Mouse (Mus musculus) adrenal gland, postnatal 25 days (tissue): ENCODE data around the gene Ubash3a. TPM values are rescaled to one million over a fixed set of nuclear protein-coding genes. Genes with fewer than 3 reads are reported as not detected.
A peak's percentile ranks its signal among the peaks of the same experiment; 100 is the strongest.

Experiments used
- DNase-seq: peaks from one replicate; pipeline ENCODE4 v3.0.0; 2021; ENCODE audit warnings: mixed read lengths
- total RNA-seq: library from RNA; stranded (reverse); gene quantifications from 2 replicates; pipeline ENCODE4 v1.2.3, GENCODE M21; 2021

Ubash3a gene
- total RNA-seq, 1 experiment from 2014 or later = not detected

GRCm38 (mm10) chr17:31280269-31280668 lies 72.6 kb downstream of the Ubash3a start:
- DNase-seq = no peak

DNA sequence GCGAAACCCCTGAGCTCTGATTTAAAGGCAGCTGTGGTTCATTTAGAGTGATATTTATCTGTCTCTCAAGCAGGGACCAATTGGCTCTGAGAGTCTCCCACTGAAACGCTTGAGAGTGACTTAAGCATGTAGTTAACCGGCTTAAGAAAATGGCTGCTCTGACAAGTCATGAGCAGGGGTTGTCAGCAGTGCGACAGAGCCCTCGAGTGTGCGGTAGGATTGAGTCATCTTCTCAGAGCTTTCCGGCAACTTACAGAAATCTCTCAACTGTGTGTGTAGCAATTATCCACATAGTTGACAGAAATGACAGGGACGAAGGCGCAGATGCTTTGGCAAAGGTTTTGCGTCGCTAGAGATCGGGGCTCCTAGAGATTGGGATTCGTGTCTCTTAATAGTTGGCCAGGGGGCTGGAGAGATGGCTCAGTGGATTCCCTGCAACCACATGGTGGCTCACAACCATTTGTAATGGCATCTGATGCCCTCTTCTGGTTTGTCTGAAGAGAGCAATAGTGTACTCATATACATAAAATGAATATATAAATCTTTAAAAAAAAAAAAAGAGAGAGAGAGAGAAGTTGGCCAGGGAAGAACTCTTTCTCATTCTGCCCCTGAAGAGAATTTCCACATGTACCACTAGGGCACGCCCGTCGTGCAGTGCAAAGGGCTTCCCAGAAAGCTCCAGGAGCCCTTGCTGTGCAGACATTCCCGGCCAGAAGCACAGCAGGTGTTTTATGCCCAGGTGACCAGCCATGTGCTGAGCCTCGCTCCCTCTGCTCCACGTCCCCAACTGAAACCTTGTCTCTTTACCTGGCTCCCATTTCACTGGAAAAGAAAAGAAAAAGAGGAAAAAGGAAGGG lies 74.4 kb downstream of the Ubash3a start:
- no peak for DNase-seq

GRCm38 (mm10) chr17:31282687-31283053 lies 75.0 kb downstream of the Ubash3a start:
- no peak for DNase-seq

- no peak for DNase-seq
Measured at GRCm38 (mm10) chr17:31285867-31286266, 78.2 kb downstream of the Ubash3a start.

- no peak for DNase-seq
Measured at GRCm38 (mm10) chr17:31286492-31286891, 78.8 kb downstream of the Ubash3a start, which contains the start of gene Slc37a1. Slc37a1 (plus strand) TSS chr17:31286792.

GRCm38 (mm10) chr17:31287216-31287615 lies 79.5 kb downstream of the Ubash3a start:
- no peak for DNase-seq

- no peak for DNase-seq
Measured at GRCm38 (mm10) chr17:31288999-31289726, 81.5 kb downstream of the Ubash3a start.

GRCm38 (mm10) chr17:31290311-31290710 lies 82.6 kb downstream of the Ubash3a start:
- no peak for DNase-seq

DNA sequence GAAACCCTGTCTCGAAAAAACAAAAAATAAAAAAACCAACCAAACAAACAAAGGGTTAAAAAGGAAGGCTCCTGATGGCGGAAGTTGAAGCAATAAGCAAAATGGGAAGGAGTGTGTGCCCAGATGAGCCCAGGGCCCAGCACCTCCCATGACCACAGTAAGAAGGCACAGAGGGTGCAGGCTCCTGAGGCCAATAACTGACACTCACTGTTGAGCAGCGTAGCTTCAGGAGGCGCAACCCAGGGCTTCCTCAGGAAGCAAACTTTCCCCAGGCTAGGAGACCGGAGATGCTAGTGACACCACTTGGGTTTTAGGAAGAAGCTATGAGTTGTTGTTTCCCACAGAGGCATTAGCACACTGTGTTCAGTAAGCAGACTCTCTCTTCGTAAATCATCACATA lies 83.2 kb downstream of the Ubash3a start:
- DNase-seq = no peak

DNA sequence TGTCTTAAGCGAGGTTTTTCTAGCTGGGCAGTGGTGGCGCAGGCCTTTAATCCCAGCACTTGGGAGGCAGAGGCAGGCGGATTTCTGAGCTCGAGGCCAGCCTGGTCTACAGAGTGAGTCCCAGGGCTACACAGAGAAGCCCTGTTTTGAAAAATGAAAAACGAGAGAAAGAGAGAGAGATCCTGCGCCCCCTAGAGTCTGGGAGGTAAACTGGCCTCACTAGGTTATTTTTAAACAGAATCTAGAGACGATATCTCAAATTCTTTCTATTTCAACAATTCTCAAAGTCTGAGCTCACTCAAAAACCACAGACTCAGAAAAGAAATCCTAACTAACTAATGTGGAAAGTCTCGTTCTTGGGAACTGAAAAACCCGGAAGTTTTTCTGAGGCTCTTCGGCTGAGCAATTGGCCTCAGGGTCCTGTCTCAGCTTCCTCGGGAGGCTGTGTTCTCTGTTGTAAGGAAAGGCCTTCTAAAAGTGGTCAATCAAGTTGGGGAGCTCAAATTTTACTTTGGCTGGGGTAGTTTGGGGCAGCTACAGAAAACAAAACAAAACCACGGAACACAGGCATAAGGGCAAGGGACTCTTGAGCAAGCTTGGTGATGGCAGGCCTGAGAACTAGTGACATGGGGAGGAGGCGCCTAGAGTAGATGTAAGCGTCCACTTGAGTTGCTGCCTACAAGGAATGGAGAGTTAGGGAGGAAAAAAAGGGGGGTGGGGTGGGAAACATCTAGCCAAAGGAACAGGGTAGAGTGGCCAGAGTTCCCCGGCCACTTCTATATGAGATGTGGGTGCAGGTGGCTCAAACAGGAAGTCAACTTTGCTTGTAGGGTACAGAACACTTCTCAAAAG lies 86.9 kb downstream of the Ubash3a start:
- DNase-seq = no peak

GRCm38 (mm10) chr17:31295215-31295891 lies 87.7 kb downstream of the Ubash3a start:
- DNase-seq = peak; percentile 42

DNA sequence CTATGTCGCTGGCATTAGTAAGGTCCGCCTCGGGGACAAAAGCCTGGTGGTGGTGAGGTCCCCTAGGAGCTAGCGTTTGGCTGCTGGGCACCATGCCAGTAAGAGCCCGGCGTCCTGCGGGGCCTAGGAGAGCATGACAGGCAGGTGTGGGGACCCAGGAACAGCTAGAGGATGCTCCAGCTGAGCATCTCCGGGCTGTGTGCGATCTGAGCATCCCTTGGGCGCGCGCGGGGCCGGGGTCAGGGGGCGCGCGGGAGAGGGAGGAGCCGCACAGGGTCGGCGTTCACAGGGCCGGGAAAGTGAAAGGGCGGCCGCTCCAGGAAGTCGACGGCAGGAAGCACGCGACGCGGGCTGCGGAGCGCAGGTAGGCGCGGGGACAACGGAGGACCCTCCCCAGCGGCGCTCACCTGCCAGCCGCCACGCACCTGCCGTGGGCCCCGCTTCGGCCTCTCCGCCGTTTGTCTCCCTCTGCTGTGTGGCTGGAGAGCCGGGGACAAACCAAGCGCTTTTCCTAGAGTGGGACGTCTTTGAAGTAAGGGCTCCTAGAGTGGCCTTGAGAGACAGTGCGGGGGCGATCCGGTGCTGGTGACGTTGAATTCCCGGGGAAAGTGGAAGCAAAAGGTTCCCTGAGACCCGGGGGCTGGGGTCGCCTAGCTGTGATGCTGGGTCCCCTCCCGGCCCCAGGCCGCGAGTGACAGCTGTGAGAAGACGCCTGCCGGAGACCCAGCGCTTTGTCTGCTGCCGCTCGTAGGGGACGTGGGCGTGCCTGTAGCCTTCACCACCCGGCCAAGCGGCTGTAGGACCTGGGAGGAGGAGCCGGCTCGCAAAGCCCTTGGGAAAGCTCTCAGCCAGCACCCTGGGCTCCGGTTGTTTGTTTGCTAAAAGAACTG lies 88.5 kb downstream of the Ubash3a start:
- DNase-seq = peak; percentile 91

Other genes with a start within 250 kb of the Ubash3a start
- gene Abcg1, start 150.2 kb upstream of the Ubash3a start, total RNA-seq = 5.6 and 15.8 TPM in 2 replicates
- gene Tff3, start 78.2 kb upstream of the Ubash3a start, total RNA-seq = not detected in 2 replicates
- not detected in 2 replicates for gene Tff2, start 63.6 kb upstream of the Ubash3a start, total RNA-seq
- gene Tff1, start 42.6 kb upstream of the Ubash3a start, total RNA-seq = not detected in 2 replicates
- gene Tmprss3, start 8.9 kb upstream of the Ubash3a start, total RNA-seq = not detected in 2 replicates
- gene Rsph1, start 69.5 kb downstream of the Ubash3a start, total RNA-seq = 4.3 and 6.4 TPM in 2 replicates
- gene Slc37a1, start 78.9 kb downstream of the Ubash3a start, total RNA-seq = 15.5 and 16.3 TPM in 2 replicates
- 1.4 and 2.5 TPM in 2 replicates for gene Pde9a, start 178.3 kb downstream of the Ubash3a start, total RNA-seq